Mouse (Mus musculus) testis, adult 2 months (tissue): ENCODE data around the gene Enox1. TPM values are rescaled to one million over a fixed set of nuclear protein-coding genes. Genes with fewer than 3 reads are reported as not detected.

Experiments used
- H3K27ac ChIP-seq: fragments of 200-500 bp; 2 replicates; pipeline ENCODE4 v1.5.1; 2012; ENCODE audit warnings: low read depth, low read length; ENCODE audit not compliant: control insufficient read depth, insufficient read depth
- H3K27me3 ChIP-seq: fragments of 200-500 bp; 2 replicates; pipeline ENCODE4 v1.6.1; 2012; ENCODE audit warnings: mild to moderate bottlenecking, low read length, moderate library complexity; ENCODE audit not compliant: control insufficient read depth, insufficient read depth
- H3K36me3 ChIP-seq: fragments of 200-500 bp; 2 replicates; pipeline ENCODE4 v1.6.1; 2012; ENCODE audit warnings: mild to moderate bottlenecking, low read length; ENCODE audit not compliant: control insufficient read depth, insufficient read depth
- H3K4me1 ChIP-seq: fragments of 200-500 bp; 2 replicates; pipeline ENCODE4 v1.6.1; 2012; ENCODE audit warnings: low read length; ENCODE audit not compliant: control insufficient read depth, insufficient read depth
- H3K4me3 ChIP-seq: fragments of 200-500 bp; 2 replicates; pipeline ENCODE4 v1.5.1; 2012; ENCODE audit warnings: low read depth, mild to moderate bottlenecking, low read length, moderate library complexity, mixed read lengths; ENCODE audit not compliant: control insufficient read depth
- CTCF ChIP-seq: fragments of 200-500 bp; IDR thresholded peaks from 2 replicates; pipeline ENCODE4 v1.5.1; 2012; ENCODE audit warnings: low read depth, mild to moderate bottlenecking, inconsistent platforms, low read length, moderate library complexity; ENCODE audit not compliant: control insufficient read depth, insufficient read depth, insufficient replicate concordance
- POLR2A ChIP-seq: fragments of 200-500 bp; IDR thresholded peaks from 2 replicates; pipeline ENCODE4 v1.6.1; 2012; ENCODE audit warnings: low read depth, mild to moderate bottlenecking, inconsistent platforms, low read length, moderate library complexity; ENCODE audit not compliant: control insufficient read depth
- polyA plus RNA-seq: library from polyadenylated mRNA; depleted of rRNA; stranded (reverse); fragments of >200 nt; gene quantifications from 2 replicates; pipeline ENCODE4 v1.2.3, GENCODE M21; 2012

Enox1 gene
- polyA plus RNA-seq, 1 experiment, result 3.9 TPM

- H3K4me3 ChIP-seq, result no peak overlapping the region
- no peaks in the 10 kb centered on the region for H3K36me3 ChIP-seq
- TF ChIP-seq CTCF (no peak), POLR2A (no peak)
- H3K27me3 ChIP-seq, result no peaks in the 10 kb centered on the region
- no peak overlapping the region for H3K27ac ChIP-seq
- no peaks in the 10 kb centered on the region for H3K4me1 ChIP-seq
Measured at GRCm38 (mm10) chr14:77671961-77672360, 515.4 kb downstream of the Enox1 start.

DNA sequence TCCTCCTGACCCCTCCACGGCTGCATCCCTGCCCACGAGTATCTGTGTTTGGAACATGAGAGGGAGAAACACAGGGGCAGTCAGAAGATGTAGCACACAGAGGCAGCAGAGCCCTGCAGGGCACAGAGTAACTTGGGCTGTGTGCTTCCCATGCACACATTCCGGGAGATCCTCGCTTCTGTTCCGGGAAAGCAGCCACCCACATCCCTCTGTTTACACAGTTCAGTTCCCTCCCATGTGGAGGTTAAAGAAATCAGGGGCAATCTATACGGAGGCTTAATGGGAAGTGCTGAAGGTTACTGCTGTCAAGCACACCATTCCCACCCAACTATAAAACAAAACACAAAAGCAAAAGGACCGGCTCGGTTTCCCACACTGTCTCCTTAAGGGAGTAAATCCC is 516.6 kb downstream of the Enox1 start:
- TF ChIP-seq CTCF (no peak), POLR2A (no peak)
- no peak overlapping the region for H3K27ac ChIP-seq
- H3K4me1 ChIP-seq, result no peaks in the 10 kb centered on the region
- H3K27me3 ChIP-seq, result no peaks in the 10 kb centered on the region
- H3K36me3 ChIP-seq, result no peaks in the 10 kb centered on the region
- no peak overlapping the region for H3K4me3 ChIP-seq

DNA sequence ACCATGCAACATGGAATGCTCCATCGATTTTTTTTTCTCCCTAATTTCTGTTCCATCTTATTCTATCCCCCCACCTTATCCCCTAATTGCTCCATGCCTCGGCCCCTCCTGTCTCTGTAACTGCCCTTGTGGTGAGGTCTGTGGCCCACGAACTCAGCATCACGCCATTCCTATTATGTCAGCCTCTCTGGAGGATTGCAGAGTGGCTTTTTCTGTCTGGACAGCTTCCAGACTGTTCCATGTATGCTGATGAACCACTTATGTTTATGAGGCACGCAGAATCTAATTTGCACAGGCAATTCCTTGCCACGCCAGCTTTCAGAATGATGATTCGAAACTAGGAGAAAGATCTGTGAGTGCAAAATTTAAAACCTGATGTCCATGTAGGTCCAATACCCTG is 521.4 kb downstream of the Enox1 start:
- H3K4me1 ChIP-seq, result no peaks in the 10 kb centered on the region
- no peak overlapping the region for H3K27ac ChIP-seq
- TF ChIP-seq CTCF, result no peak
- no peak for TF ChIP-seq POLR2A
- no peaks in the 10 kb centered on the region for H3K27me3 ChIP-seq
- H3K36me3 ChIP-seq, result no peaks in the 10 kb centered on the region
- no peak overlapping the region for H3K4me3 ChIP-seq

GRCm38 (mm10) chr14:77679877-77680276 is 523.3 kb downstream of the Enox1 start:
- TF ChIP-seq CTCF (no peak), POLR2A (no peak)

GRCm38 (mm10) chr14:77682888-77683555 is 526.5 kb downstream of the Enox1 start:
- Histone ChIP-seq H3K36me3 (no peaks in the 10 kb centered on the region), H3K4me3 (no peak overlapping the region), H3K27ac (no peak overlapping the region), H3K4me1 (no peaks in the 10 kb centered on the region), H3K27me3 (no peaks in the 10 kb centered on the region)
- TF ChIP-seq POLR2A (no peak), CTCF (no peak)

More at GRCm38 (mm10) chr14:77679877-77680276, 523.3 kb downstream of the Enox1 start:
- no peak overlapping the region for H3K4me3 ChIP-seq
- no peaks in the 10 kb centered on the region for H3K4me1 ChIP-seq
- no peaks in the 10 kb centered on the region for H3K27me3 ChIP-seq
- no peaks in the 10 kb centered on the region for H3K36me3 ChIP-seq
- no peak overlapping the region for H3K27ac ChIP-seq

GRCm38 (mm10) chr14:77689816-77690215 is 533.3 kb downstream of the Enox1 start:
- Histone ChIP-seq H3K27me3 (no peaks in the 10 kb centered on the region), H3K27ac (no peak overlapping the region)
- TF ChIP-seq CTCF (no peak), POLR2A (no peak)

GRCm38 (mm10) chr14:77705006-77705405 is 548.4 kb downstream of the Enox1 start:
- H3K4me3 ChIP-seq, result no peak overlapping the region
- no peaks in the 10 kb centered on the region for H3K27me3 ChIP-seq
- H3K36me3 ChIP-seq, result no peaks in the 10 kb centered on the region
- no peaks in the 10 kb centered on the region for H3K4me1 ChIP-seq
- TF ChIP-seq CTCF, result no peak
- TF ChIP-seq POLR2A, result no peak
- no peak overlapping the region for H3K27ac ChIP-seq

More at GRCm38 (mm10) chr14:77689816-77690215, 533.3 kb downstream of the Enox1 start:
- Histone ChIP-seq H3K36me3 (no peaks in the 10 kb centered on the region), H3K4me1 (no peaks in the 10 kb centered on the region), H3K4me3 (no peak overlapping the region)
